Mouse (Mus musculus) intestine, embryonic 16.5 days (tissue): ENCODE data around the gene Plb1. TPM values are rescaled to one million over a fixed set of nuclear protein-coding genes. Genes with fewer than 3 reads are reported as not detected.

Source experiments
- ATAC-seq: fragments of 200-750 bp; cut with Nextera tagmentation; 2 replicates; pipeline ENCODE4 v1.8.0; 2017; ENCODE audit warnings: moderate TSS enrichment, moderate library complexity
- H3K27ac ChIP-seq: fragments of 300-500 bp; sonication (generic); 2 replicates; pipeline ENCODE4 v1.5.1; 2014; ENCODE audit warnings: mild to moderate bottlenecking, low read length
- H3K27me3 ChIP-seq: fragments of 300-500 bp; sonication (generic); replicated peaks from 2 replicates; pipeline ENCODE4 v1.6.1; 2014; ENCODE audit warnings: low read length, control low read depth, mixed read lengths; ENCODE audit not compliant: control insufficient read depth, insufficient read depth
- H3K36me3 ChIP-seq: fragments of 300-500 bp; sonication (generic); 2 replicates; pipeline ENCODE4 v1.6.1; 2014; ENCODE audit warnings: low read length, control low read depth; ENCODE audit not compliant: control insufficient read depth, insufficient read depth
- H3K4me1 ChIP-seq: fragments of 300-500 bp; sonication (generic); 2 replicates; pipeline ENCODE4 v1.6.1; 2014; ENCODE audit warnings: low read length, control low read depth, mixed read lengths; ENCODE audit not compliant: control insufficient read depth, insufficient read depth
- H3K4me2 ChIP-seq: fragments of 300-500 bp; sonication (generic); 2 replicates; pipeline ENCODE4 v1.6.1; 2014; ENCODE audit warnings: low read depth, low read length, control low read depth
- H3K4me3 ChIP-seq: fragments of 300-500 bp; sonication (generic); 2 replicates; pipeline ENCODE4 v1.5.1; 2014; ENCODE audit warnings: mild to moderate bottlenecking, low read length
- H3K9ac ChIP-seq: fragments of 300-500 bp; sonication (generic); 2 replicates; pipeline ENCODE4 v1.6.1; 2014; ENCODE audit warnings: low read depth, low read length
- H3K9me3 ChIP-seq: fragments of 300-500 bp; sonication (generic); 2 replicates; pipeline ENCODE4 v1.6.1; 2016; ENCODE audit warnings: low read length, control low read depth; ENCODE audit not compliant: control insufficient read depth
- WGBS: fragments of 180-500 bp; shearing (Covaris S2); extraction: QIAGEN DNeasy Blood & Tissue Kit; methylation state at CpG from one replicate; pipeline ENCODE4 v1.1.7; 2014; 5-methylcytosine and 5-hydroxymethylcytosine counted together
- polyA plus RNA-seq: library from polyadenylated mRNA; unstranded; fragments of >200 nt; fragmentation: Nextera tagmentation; extraction: Ambion mirVana; gene quantifications from 2 replicates; pipeline ENCODE4 v1.2.1, GENCODE M21; 2015

Gene Plb1
- polyA plus RNA-seq, 1 experiment from 2014 or later = 1.3 TPM

DNA sequence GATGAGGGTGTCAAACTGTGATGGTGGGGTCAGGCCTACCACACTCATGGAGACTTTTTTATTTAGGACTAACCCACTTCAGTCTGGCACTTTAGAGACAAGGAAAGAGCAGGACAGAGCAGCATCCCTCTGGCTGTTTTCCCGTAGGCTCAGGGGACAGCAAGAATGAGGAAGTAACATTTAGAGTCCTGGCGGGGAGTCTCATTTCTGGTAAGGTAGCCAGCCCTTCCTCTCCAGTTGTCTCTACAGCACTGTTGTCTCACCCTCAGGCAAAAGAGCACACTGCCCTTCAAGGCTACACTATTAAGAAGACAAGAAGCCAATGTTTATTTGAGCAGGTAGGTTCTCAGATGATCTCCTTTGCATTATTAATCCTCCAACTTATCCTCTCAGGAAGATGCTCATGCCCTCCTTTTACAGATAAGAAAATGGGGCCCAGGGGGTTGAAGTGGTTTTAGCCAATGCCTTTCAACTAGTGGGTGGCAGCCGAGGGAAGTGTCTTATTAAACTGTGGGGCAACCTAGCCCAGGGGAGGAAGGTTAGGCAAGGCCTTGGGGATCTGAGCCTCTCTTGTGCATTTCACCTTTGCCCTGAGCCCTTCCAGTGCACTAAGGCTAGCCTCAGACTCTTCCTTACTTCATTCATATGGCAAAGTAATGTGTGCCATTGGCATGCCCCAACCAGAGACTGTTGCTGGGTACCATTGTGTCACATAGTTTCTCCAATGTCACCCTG lies 178.6 kb downstream of the Plb1 start:
- Histone ChIP-seq H3K36me3 (no peaks in the 10 kb centered on the region), H3K4me1 (peaks cover 22% of the 10 kb centered on the region), H3K9ac (no peak overlapping the region), H3K9me3 (no peaks in the 10 kb centered on the region), H3K4me2 (no peak overlapping the region), H3K27me3 (no peaks in the 10 kb centered on the region), H3K4me3 (no peak overlapping the region), H3K27ac (no peak overlapping the region)
- 70% methylated on average over 3 of the region's 3 CpGs for WGBS
- no peak for ATAC-seq

DNA sequence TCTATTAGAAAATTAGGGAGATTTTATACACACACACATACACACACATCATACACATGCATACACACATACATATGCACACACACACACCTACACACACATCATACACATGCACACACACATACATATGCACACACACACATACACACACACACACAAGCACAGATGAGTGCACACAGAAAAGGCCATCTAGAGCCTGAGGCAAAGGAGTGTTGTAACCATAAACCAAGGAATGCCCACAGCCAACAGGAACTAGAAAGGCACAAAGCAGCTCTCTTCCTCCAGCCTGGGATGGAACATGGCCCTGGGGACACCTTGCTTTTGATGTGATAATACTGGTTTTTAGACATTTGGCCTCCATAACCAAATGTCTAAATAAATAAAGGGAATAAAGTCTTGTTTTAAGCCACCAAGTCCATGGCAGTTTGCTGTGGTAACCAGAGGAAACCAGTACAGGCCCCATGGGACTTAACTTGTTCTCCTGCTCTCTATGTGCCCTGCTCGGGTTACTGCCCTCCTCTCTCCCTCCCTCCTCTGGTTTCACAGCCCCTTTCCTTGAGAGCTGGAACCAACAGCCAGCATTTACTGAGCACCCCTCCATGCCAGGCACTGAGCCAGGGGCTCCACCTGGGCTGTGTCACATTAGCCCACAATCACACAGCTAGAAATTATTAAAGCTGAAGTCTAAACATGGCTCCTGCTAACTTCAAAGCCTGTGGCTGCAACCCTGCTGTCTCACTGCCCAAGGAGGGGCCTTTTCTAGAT lies 179.9 kb downstream of the Plb1 start:
- WGBS = 32% methylated on average over 1 of the region's 1 CpGs
- H3K9ac ChIP-seq = no peak overlapping the region
- H3K27ac ChIP-seq = peak overlapping the region; percentile 39; the same call in 1 of the 2 replicates
- H3K4me2 ChIP-seq = no peak overlapping the region
- no peak overlapping the region for H3K4me3 ChIP-seq
- peaks cover 22% of the 10 kb centered on the region for H3K4me1 ChIP-seq
- H3K36me3 ChIP-seq = no peaks in the 10 kb centered on the region
- ATAC-seq = peak; percentile 57; the same call in 1 of the 2 replicates
- no peaks in the 10 kb centered on the region for H3K9me3 ChIP-seq
- H3K27me3 ChIP-seq = no peaks in the 10 kb centered on the region

GRCm38 (mm10) chr5:32413083-32413482 lies 180.6 kb downstream of the Plb1 start:
- H3K27me3 ChIP-seq = no peaks in the 10 kb centered on the region
- no peak overlapping the region for H3K27ac ChIP-seq
- H3K36me3 ChIP-seq = no peaks in the 10 kb centered on the region
- H3K4me1 ChIP-seq = peaks cover 26% of the 10 kb centered on the region
- no peak overlapping the region for H3K9ac ChIP-seq
- WGBS = 77% methylated on average over 2 of the region's 2 CpGs
- no peak overlapping the region for H3K4me3 ChIP-seq
- no peak for ATAC-seq
- no peaks in the 10 kb centered on the region for H3K9me3 ChIP-seq
- no peak overlapping the region for H3K4me2 ChIP-seq

GRCm38 (mm10) chr5:32413569-32413968 lies 181.1 kb downstream of the Plb1 start:
- no peaks in the 10 kb centered on the region for H3K9me3 ChIP-seq

GRCm38 (mm10) chr5:32414461-32414985 lies 182.0 kb downstream of the Plb1 start:
- H3K36me3 ChIP-seq = no peaks in the 10 kb centered on the region
- no peak overlapping the region for H3K27ac ChIP-seq
- H3K27me3 ChIP-seq = no peaks in the 10 kb centered on the region
- WGBS = 56% methylated on average over 5 of the region's 5 CpGs
- peaks cover 26% of the 10 kb centered on the region for H3K4me1 ChIP-seq
- H3K4me2 ChIP-seq = no peak overlapping the region
- peak; percentile 38; the same call in 1 of the 2 replicates for ATAC-seq
- H3K4me3 ChIP-seq = no peak overlapping the region
- H3K9ac ChIP-seq = no peak overlapping the region
- no peaks in the 10 kb centered on the region for H3K9me3 ChIP-seq

More at GRCm38 (mm10) chr5:32413569-32413968, 181.1 kb downstream of the Plb1 start:
- Histone ChIP-seq H3K4me3 (no peak overlapping the region), H3K27ac (no peak overlapping the region), H3K36me3 (no peaks in the 10 kb centered on the region), H3K9ac (no peak overlapping the region), H3K27me3 (no peaks in the 10 kb centered on the region), H3K4me1 (peaks cover 26% of the 10 kb centered on the region), H3K4me2 (no peak overlapping the region)
- WGBS = 65% methylated on average over 2 of the region's 2 CpGs
- no peak for ATAC-seq

- Histone ChIP-seq H3K9me3 (no peaks in the 10 kb centered on the region), H3K4me1 (peaks cover 26% of the 10 kb centered on the region), H3K27ac (no peak overlapping the region), H3K9ac (no peak overlapping the region), H3K4me2 (no peak overlapping the region), H3K36me3 (no peaks in the 10 kb centered on the region), H3K27me3 (no peaks in the 10 kb centered on the region), H3K4me3 (no peak overlapping the region)
- WGBS = 90% methylated on average over 6 of the region's 6 CpGs
- no peak for ATAC-seq
These were observed 183.0 kb downstream of the Plb1 start for GRCm38 (mm10) chr5:32415554-32415953.

Other genes with a start within 250 kb of the Plb1 start
- gene Fosl2, start 96.9 kb upstream of the Plb1 start, polyA plus RNA-seq = 5.7 and 6.5 TPM in 2 replicates
- gene Ppp1cb, start 226.1 kb downstream of the Plb1 start, polyA plus RNA-seq = 161 and 168 TPM in 2 replicates